Mouse (Mus musculus) hindbrain, embryonic 10.5 days (tissue): Measurements from ENCODE around the gene Cttnbp2nl. TPM values are rescaled to one million over a fixed set of nuclear protein-coding genes. Genes with fewer than 3 reads are reported as not detected.

Experiments
- DNase-seq: peaks from one replicate; pipeline ENCODE4 v3.0.0-alpha.2; 2017; ENCODE audit warnings: low spot score
- H3K27ac ChIP-seq: fragments of 300-500 bp; sonication (generic); 2 replicates; pipeline ENCODE4 v1.5.1; 2016; ENCODE audit warnings: mild to moderate bottlenecking, moderate library complexity
- H3K27me3 ChIP-seq: fragments of 300-500 bp; sonication (generic); 2 replicates; pipeline ENCODE4 v1.6.1; 2016; ENCODE audit warnings: mild to moderate bottlenecking; ENCODE audit not compliant: poor library complexity, insufficient read depth, severe bottlenecking
- H3K36me3 ChIP-seq: fragments of 300-500 bp; sonication (generic); 2 replicates; pipeline ENCODE4 v1.6.1; 2016; ENCODE audit warnings: mild to moderate bottlenecking, moderate library complexity
- H3K4me1 ChIP-seq: fragments of 300-500 bp; sonication (generic); replicated peaks from 2 replicates; pipeline ENCODE4 v1.6.1; 2016; ENCODE audit warnings: mild to moderate bottlenecking
- H3K4me3 ChIP-seq: fragments of 300-500 bp; sonication (generic); 2 replicates; pipeline ENCODE4 v1.5.1; 2016; ENCODE audit warnings: mild to moderate bottlenecking, moderate library complexity
- H3K9me3 ChIP-seq: fragments of 300-500 bp; sonication (generic); 2 replicates; pipeline ENCODE4 v1.6.1; 2016; ENCODE audit warnings: mild to moderate bottlenecking, moderate library complexity
- WGBS: fragments of 180-500 bp; shearing (Covaris S2); methylation state at CpG from one replicate; pipeline ENCODE4 v1.1.7; 2016; 5-methylcytosine and 5-hydroxymethylcytosine counted together
- polyA plus RNA-seq: library from polyadenylated mRNA; unstranded; fragments of >200 nt; fragmentation: Nextera tagmentation; extraction: Ambion mirVana; gene quantifications from 2 replicates; pipeline ENCODE4 v1.2.1, GENCODE M21; 2016

Cttnbp2nl gene
- polyA plus RNA-seq, 1 experiment from 2014 or later, result 41.8 TPM

DNA sequence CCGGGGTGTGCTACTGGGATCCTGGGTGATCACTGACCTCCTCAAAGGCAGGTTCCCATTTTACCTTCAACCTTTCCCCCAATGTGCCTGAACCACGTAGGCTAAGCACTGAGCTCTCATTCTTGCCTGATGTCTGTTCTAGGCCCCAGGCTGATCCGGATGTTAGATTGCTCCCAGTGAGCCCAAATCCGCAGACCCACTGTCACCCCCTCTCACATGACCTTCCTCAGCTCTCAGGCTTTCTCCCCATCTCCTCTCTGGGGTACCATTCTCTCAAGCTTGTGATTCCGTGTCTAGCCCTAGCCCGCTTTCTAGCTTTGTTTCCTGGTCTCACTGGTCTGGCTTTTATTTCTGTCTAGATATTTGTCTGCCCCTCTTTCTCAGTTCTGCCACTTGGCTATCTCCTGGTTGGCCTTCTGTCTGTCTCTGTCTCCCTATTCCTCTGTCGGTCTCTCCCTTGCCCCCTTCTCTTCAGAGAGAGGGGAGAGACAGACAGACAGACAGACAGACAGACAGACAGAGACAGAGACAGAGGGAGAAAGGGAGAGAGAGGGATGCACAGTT lies 86.9 kb downstream of the Cttnbp2nl start:
- WGBS, result 77% methylated on average over 7 of the region's 7 CpGs
- no peak overlapping the region for H3K4me3 ChIP-seq
- H3K27ac ChIP-seq, result no peak overlapping the region

DNA sequence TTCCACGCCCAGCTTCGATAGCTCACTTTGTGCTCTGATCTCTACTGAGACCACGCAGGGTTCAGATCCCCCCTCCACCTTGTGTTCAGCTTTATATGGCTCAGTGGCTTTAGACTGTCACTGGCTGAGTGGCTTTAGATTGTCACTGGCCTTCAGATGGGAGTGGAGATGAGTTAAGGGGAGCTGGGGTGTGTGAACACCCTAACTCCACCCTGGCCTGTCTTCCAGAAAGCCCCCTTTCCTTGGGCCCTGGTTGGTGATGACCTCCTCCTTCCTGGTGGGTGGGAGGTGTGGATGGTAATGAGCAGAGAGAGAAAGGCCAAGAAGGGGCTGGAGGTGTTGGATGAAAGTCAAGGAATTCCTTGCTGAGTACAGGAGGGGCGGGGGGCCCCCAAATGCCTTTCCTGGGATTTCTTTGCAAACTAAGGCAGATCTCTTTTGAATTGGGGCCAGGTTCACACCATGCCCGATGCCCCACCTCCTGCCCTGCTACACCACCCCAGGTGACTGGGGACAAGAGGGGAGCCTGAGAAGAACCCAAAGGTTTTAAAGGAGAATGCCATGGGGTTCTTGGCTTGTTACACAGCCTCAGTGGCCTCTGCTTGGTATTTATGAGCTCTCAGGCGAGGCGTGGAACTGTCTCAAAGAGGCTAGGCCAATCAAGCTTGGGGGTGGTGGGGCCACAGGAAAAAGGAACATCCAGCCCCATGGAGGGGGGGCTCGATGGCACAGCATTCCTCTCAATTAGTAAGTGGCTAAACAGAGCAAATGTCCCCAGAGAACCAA lies 87.7 kb downstream of the Cttnbp2nl start:
- peaks cover 72% of the 10 kb centered on the region for H3K27me3 ChIP-seq
- WGBS, result 77% methylated on average over 8 of the region's 8 CpGs
- DNase-seq, result no peak

More for the DNA sequence above, 86.9 kb downstream of the Cttnbp2nl start:
- Histone ChIP-seq H3K27me3 (peaks cover 63% of the 10 kb centered on the region), H3K9me3 (0 out of 2 replicates have a peak, but pooled peaks cover 3% of the 10 kb centered on the region), H3K36me3 (no peaks in the 10 kb centered on the region), H3K4me1 (peaks cover 39% of the 10 kb centered on the region)
- DNase-seq, result no peak

DNA sequence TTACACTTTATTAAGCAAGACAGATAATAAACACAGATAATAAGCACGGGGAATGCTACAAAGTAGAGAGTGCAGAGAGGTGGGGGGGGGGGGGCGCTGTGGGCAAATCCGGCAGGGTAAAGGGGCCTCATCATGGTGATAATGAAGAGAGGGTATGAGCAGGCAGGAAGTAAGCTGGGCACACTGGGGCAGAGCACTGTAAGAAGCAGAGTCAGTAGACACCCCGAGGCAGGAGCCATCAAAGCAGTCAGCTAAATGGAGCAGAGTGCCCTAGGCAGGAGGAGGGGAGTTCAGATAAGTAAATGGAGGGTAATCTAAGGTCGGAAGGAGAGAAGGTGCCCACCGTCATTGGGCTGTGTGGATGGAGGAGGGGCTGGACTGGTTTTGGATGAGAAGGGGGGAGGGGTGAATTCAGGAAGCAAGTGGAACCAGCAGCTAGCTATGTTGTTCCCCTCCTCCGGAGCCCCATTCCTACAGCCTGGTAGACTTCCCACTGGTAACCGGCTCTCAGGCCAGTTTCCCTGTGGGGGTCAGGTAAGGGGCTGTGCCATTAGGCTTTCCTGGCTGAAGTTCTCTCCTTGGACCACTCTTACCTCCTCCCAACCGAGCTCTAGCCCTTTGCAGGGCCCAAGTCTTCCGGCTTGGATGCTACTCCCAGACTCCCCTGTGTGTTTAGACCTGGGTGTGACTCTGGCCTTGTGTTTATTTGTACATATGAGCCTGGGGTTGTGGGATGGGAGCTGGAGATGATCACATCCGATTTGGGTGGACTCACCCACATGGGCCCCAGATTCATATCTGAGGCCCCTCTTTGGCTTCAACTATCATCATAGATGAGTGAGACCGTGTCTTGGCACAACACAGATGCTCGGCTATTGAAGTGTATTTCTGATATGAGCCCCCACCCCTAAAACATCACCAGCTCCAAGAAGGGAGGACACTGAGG lies 89.3 kb downstream of the Cttnbp2nl start:
- peak; percentile 16 for DNase-seq
- Histone ChIP-seq H3K9me3 (no peaks in the 10 kb centered on the region), H3K4me3 (no peak overlapping the region), H3K4me1 (peaks cover 51% of the 10 kb centered on the region), H3K27me3 (peaks cover 88% of the 10 kb centered on the region), H3K27ac (no peak overlapping the region), H3K36me3 (no peaks in the 10 kb centered on the region)
- 31% methylated on average over 13 of the region's 13 CpGs for WGBS

More for the DNA sequence above, 87.7 kb downstream of the Cttnbp2nl start:
- no peak overlapping the region for H3K27ac ChIP-seq
- H3K4me3 ChIP-seq, result no peak overlapping the region
- H3K4me1 ChIP-seq, result peaks cover 47% of the 10 kb centered on the region
- no peaks in the 10 kb centered on the region for H3K36me3 ChIP-seq
- no peaks in the 10 kb centered on the region for H3K9me3 ChIP-seq

GRCm38 (mm10) chr3:104962866-104963265 lies 90.1 kb downstream of the Cttnbp2nl start:
- H3K4me3 ChIP-seq, result no peak overlapping the region
- no peak overlapping the region for H3K27ac ChIP-seq
- 4% methylated on average over 5 of the region's 5 CpGs for WGBS
- H3K9me3 ChIP-seq, result no peaks in the 10 kb centered on the region
- no peak for DNase-seq
- H3K36me3 ChIP-seq, result no peaks in the 10 kb centered on the region
- peaks cover 96% of the 10 kb centered on the region for H3K27me3 ChIP-seq
- peaks cover 45% of the 10 kb centered on the region for H3K4me1 ChIP-seq

DNA sequence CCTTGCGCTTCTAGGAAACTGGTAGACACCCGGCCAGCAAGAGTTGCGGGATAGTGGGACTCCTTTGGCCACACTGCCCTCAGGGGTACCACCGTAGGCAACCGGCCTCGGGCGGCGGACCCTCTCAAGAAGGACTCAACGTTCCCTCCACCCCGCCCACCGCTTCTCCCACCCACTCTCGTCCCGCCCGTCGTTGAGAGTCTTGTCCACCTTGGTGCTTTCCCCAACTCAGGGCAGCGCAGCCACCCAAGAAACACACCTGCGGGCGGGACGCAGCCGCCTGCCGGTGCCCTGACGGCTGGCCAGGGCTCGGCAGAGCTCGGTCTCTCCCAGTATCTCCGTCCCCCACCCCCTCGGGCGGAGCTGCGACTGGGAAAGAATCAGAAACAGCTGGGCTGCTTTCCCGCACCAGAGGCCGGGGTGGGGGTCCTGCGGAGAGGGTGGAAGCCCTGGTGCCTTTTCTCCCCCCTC lies 90.8 kb downstream of the Cttnbp2nl start:
- no peaks in the 10 kb centered on the region for H3K9me3 ChIP-seq
- H3K27me3 ChIP-seq, result peaks cover 96% of the 10 kb centered on the region
- peaks cover 39% of the 10 kb centered on the region for H3K4me1 ChIP-seq
- peak overlapping the region; percentile 58 for H3K4me3 ChIP-seq
- peak overlapping the region; percentile 69; the same call in 1 of the 2 replicates for H3K27ac ChIP-seq
- H3K36me3 ChIP-seq, result peaks cover 1% of the 10 kb centered on the region; the same call in 1 of the 2 replicates
- whole genome bisulfite sequencing, result 1% methylated on average over 31 of the region's 31 CpGs
- DNase-seq, result peak; percentile 46

DNA sequence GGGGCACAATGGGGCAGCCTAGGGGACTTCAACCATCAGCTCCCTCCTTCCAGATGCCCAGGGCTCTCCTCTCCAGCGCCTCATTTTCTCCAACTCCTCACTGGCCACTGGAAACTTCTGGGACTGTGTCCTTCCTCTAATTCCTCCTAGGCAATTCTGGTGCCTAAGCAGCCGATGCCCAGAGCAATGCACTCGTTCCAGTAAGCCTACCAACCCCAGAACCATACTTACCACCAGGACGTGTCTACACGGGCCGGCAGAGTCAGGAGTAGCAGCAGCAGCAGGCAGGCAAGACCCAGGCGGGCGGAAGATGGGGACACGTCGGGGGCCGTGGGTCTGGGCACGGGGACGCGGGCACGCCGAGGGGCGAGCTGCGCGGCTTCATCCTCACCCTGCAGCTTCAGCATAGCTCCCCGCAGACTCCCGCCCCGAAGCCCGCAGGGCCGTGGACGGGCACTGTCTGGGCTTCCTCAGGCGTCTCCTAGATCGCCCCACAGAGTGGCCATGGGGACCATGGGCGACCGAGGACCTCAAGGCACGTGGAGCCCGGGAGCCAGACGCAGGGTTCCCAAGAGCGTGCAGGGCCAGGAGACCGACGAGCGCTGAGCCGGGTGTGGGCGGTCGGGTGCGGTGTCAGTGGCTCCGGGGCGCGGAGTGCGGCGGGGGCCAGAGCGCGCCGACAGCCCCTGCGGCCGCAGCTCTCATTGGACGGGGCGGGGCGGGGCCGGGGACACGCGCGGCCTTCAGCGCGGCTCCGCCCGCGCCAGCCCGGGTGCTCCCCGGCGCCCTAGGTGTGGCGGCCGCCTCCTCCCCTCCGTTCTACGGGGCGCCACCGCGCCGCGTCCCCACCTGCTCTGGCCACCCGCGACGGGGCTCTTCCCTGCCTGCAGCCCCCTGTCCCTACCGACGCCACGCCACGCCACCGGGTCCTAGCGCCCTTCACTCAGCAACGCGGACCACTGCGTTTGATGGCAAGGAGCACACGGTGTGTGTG lies 91.6 kb downstream of the Cttnbp2nl start, which contains the start of gene Wnt2b:
TSS of gene Wnt2b (minus strand) at position 856 of the 994 bp plus-strand sequence.
- Histone ChIP-seq H3K9me3 (no peaks in the 10 kb centered on the region), H3K27ac (peak within 1 kb of the TSS; percentile 69), H3K27me3 (peaks cover 87% of the 10 kb centered on the region), H3K4me3 (peak within 1 kb of the TSS; percentile 58), H3K36me3 (peaks cover 7% of the 10 kb centered on the region; the same call in 1 of the 2 replicates), H3K4me1 (peaks cover 39% of the 10 kb centered on the region)
- peak; percentile 45 for DNase-seq
- WGBS, result under 1% methylated on average over 85 of the region's 87 CpGs

GRCm38 (mm10) chr3:104960026-104961000 lies 92.6 kb downstream of the Cttnbp2nl start:
- Histone ChIP-seq H3K36me3 (peaks cover 17% of the 10 kb centered on the region), H3K4me3 (peak overlapping the region; percentile 58), H3K4me1 (peaks cover 42% of the 10 kb centered on the region), H3K27me3 (peaks cover 77% of the 10 kb centered on the region), H3K27ac (peak overlapping the region; percentile 9; the same call in 1 of the 2 replicates), H3K9me3 (no peaks in the 10 kb centered on the region)
- no peak for DNase-seq
- 7% methylated on average over 19 of the region's 19 CpGs for whole genome bisulfite sequencing

DNA sequence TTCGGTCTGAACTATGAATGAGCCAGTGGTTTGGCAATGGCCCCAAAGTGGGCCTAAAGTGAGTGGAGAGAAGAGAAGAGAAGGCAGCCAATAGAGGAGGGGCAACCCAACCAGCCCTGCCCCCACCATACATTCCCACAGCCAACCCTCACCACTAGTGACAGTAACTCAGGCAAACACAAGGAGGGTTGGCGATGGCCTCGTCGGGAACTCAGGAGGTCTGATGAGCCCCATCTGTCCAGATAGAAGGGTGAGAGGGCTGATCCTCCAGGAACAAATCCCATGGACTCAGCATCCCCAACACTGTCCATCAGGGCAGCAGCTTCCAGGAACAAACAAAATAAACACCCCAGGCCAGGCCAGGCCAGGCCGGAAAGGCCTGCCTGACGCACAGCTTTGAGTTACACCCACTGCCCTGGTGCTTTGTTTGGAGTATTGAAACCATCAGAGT lies 96.8 kb downstream of the Cttnbp2nl start:
- no peak for DNase-seq
- peaks cover 35% of the 10 kb centered on the region for H3K27me3 ChIP-seq
- H3K9me3 ChIP-seq, result no peaks in the 10 kb centered on the region
- H3K4me3 ChIP-seq, result no peak overlapping the region
- WGBS, result 74% methylated on average over 6 of the region's 6 CpGs
- peaks cover 51% of the 10 kb centered on the region for H3K36me3 ChIP-seq
- H3K4me1 ChIP-seq, result peaks cover 17% of the 10 kb centered on the region
- H3K27ac ChIP-seq, result no peak overlapping the region

DNA sequence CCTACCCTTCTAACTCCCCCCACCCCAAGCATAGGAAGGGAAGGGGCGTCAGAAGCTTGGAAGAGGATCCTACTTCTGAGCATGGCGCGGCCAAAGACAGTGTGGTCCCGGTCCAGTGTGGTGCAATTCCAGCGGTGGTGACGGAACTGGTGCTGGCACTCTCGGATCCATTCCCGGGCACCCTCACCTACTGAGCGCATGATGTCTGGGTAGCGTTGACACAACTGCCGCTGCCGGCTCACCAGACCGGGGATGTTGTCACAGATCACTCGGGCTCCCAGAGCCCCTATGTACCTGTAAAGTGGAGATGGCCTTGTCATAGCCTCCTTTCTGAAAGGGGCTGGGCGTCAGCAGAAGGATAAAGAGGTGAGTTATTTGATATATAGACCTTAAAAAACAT lies 98.4 kb downstream of the Cttnbp2nl start:
- no peaks in the 10 kb centered on the region for H3K9me3 ChIP-seq
- WGBS, result 98% methylated on average over 15 of the region's 15 CpGs

GRCm38 (mm10) chr3:104954137-104954536 lies 98.8 kb downstream of the Cttnbp2nl start:
- peaks cover 65% of the 10 kb centered on the region for H3K36me3 ChIP-seq
- 97% methylated on average over 3 of the region's 3 CpGs for WGBS
- H3K4me3 ChIP-seq, result no peak overlapping the region
- H3K27ac ChIP-seq, result no peak overlapping the region
- 0 out of 2 replicates have a peak, but pooled peaks cover 3% of the 10 kb centered on the region for H3K4me1 ChIP-seq
- no peak for DNase-seq
- peaks cover 15% of the 10 kb centered on the region for H3K27me3 ChIP-seq
- no peaks in the 10 kb centered on the region for H3K9me3 ChIP-seq

More for the DNA sequence above, 98.4 kb downstream of the Cttnbp2nl start:
- no peak overlapping the region for H3K4me3 ChIP-seq
- no peak for DNase-seq
- H3K36me3 ChIP-seq, result peaks cover 65% of the 10 kb centered on the region
- H3K27ac ChIP-seq, result no peak overlapping the region
- H3K27me3 ChIP-seq, result peaks cover 19% of the 10 kb centered on the region
- 0 out of 2 replicates have a peak, but pooled peaks cover 3% of the 10 kb centered on the region for H3K4me1 ChIP-seq
